Mouse (Mus musculus): ENCODE results near the gene Cntnap1.

DNA sequence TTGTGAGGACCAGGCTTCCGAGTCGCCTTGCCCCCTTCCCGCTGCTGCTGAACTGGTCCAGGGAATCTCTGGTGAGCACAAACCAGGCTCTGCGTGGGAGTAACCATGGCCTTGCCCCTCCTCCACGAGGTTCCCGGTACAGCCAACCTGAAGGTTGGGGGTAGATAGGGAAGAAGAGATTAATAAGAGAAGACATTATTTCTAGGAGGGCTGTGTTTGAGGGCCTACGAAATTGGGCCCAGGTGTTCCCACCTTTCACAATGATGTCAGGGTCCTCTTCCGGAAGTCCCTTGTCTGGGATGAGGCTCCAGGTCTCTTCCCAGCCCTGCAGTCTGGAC is 2.4 kb upstream of the Cntnap1 start:
- no peak for TF ChIP-seq ZC3H11A (IDR thresholded peaks at IDR 0.05; ENCODE audit: borderline replicate concordance, low read depth, low read length)
- TF ChIP-seq MAFK (IDR thresholded peaks at IDR 0.05; ENCODE audit: insufficient read depth, low read depth, low read length), result no peak
- no peak for TF ChIP-seq HCFC1 (IDR thresholded peaks at IDR 0.05; ENCODE audit: borderline replicate concordance, insufficient read depth, low read length)
- TF ChIP-seq ZNF384 (IDR thresholded peaks at IDR 0.05; ENCODE audit: low read depth, low read length), result no peak
